Mouse (Mus musculus): ENCODE results near the gene Ndufc1. TPM values are rescaled to one million over a fixed set of nuclear protein-coding genes. Genes with fewer than 3 reads are reported as not detected.
"Not testable (repeated sequence)": the region's sequence is repeated elsewhere in the genome, so short reads cannot be mapped to it uniquely, and the experiment has no call there.

The Ndufc1 gene
- polyA plus RNA-seq, 1 experiment, result 205 TPM

GRCm38 (mm10) chr3:51358181-51358580 lies 50.6 kb downstream of the Ndufc1 start:
- H3K27ac ChIP-seq (ENCODE audit: insufficient read depth, low read length), result no peak overlapping the region
- H3K4me3 ChIP-seq (ENCODE audit: insufficient read depth, low read length), result peak overlapping the region; percentile 79
- TF ChIP-seq CTCF (IDR thresholded peaks at IDR 0.05; ENCODE audit: borderline replicate concordance, insufficient read depth, low read length), result no peak
- TF ChIP-seq POLR2A (IDR thresholded peaks at IDR 0.05; ENCODE audit: low read depth, low read length), result no peak
- H3K4me1 ChIP-seq (ENCODE audit: control insufficient read depth, insufficient read depth, low read length), result no peaks in the 10 kb centered on the region

GRCm38 (mm10) chr3:51357624-51358023 lies 51.2 kb downstream of the Ndufc1 start:
- TF ChIP-seq POLR2A (IDR thresholded peaks at IDR 0.05; ENCODE audit: low read depth, low read length) (no peak), CTCF (IDR thresholded peaks at IDR 0.05; ENCODE audit: borderline replicate concordance, insufficient read depth, low read length) (no peak)
- no peak overlapping the region for H3K27ac ChIP-seq (ENCODE audit: insufficient read depth, low read length)
- H3K4me3 ChIP-seq (ENCODE audit: insufficient read depth, low read length), result peak overlapping the region; percentile 75
- H3K4me1 ChIP-seq (ENCODE audit: control insufficient read depth, insufficient read depth, low read length), result no peaks in the 10 kb centered on the region

GRCm38 (mm10) chr3:51357078-51357477 lies 51.7 kb downstream of the Ndufc1 start:
- no peak overlapping the region for H3K4me3 ChIP-seq (ENCODE audit: insufficient read depth, low read length)
- TF ChIP-seq CTCF (IDR thresholded peaks at IDR 0.05; ENCODE audit: borderline replicate concordance, insufficient read depth, low read length), result no peak
- TF ChIP-seq POLR2A (IDR thresholded peaks at IDR 0.05; ENCODE audit: low read depth, low read length), result no peak
- no peak overlapping the region for H3K27ac ChIP-seq (ENCODE audit: insufficient read depth, low read length)
- no peaks in the 10 kb centered on the region for H3K4me1 ChIP-seq (ENCODE audit: control insufficient read depth, insufficient read depth, low read length)

- not testable (repeated sequence) for H3K4me1 ChIP-seq (ENCODE audit: control insufficient read depth, insufficient read depth, low read length); H3K27ac ChIP-seq (ENCODE audit: insufficient read depth, low read length); H3K4me3 ChIP-seq (ENCODE audit: insufficient read depth, low read length)
These were observed 53.8 kb downstream of the Ndufc1 start for GRCm38 (mm10) chr3:51354956-51355355.

Other genes with a start within 250 kb of the Ndufc1 start
- 17.3 and 25.5 TPM in 2 replicates for gene Noct, start 184.5 kb downstream of the Ndufc1 start, polyA plus RNA-seq (2011; ENCODE audit: insufficient read length, low read depth, missing spikeins)
- gene Elf2, start 68.3 kb downstream of the Ndufc1 start, polyA plus RNA-seq (2011; ENCODE audit: insufficient read length, low read depth, missing spikeins), result 39.5 and 53.4 TPM in 2 replicates
- gene Mgarp, start 12.2 kb downstream of the Ndufc1 start, polyA plus RNA-seq (2011; ENCODE audit: insufficient read length, low read depth, missing spikeins), result 0.70 and 1.1 TPM in 2 replicates
- 86.3 and 105 TPM in 2 replicates for gene Naa15, start 6.2 kb upstream of the Ndufc1 start, polyA plus RNA-seq (2011; ENCODE audit: insufficient read length, low read depth, missing spikeins)
- gene Rab33b, start 74.9 kb upstream of the Ndufc1 start, polyA plus RNA-seq (2011; ENCODE audit: insufficient read length, low read depth, missing spikeins), result 23.2 and 24.5 TPM in 2 replicates
- 46.0 and 54.3 TPM in 2 replicates for gene Setd7, start 151.9 kb upstream of the Ndufc1 start, polyA plus RNA-seq (2011; ENCODE audit: insufficient read length, low read depth, missing spikeins)